Mouse (Mus musculus): ENCODE results near the gene Mfsd12.

DNA sequence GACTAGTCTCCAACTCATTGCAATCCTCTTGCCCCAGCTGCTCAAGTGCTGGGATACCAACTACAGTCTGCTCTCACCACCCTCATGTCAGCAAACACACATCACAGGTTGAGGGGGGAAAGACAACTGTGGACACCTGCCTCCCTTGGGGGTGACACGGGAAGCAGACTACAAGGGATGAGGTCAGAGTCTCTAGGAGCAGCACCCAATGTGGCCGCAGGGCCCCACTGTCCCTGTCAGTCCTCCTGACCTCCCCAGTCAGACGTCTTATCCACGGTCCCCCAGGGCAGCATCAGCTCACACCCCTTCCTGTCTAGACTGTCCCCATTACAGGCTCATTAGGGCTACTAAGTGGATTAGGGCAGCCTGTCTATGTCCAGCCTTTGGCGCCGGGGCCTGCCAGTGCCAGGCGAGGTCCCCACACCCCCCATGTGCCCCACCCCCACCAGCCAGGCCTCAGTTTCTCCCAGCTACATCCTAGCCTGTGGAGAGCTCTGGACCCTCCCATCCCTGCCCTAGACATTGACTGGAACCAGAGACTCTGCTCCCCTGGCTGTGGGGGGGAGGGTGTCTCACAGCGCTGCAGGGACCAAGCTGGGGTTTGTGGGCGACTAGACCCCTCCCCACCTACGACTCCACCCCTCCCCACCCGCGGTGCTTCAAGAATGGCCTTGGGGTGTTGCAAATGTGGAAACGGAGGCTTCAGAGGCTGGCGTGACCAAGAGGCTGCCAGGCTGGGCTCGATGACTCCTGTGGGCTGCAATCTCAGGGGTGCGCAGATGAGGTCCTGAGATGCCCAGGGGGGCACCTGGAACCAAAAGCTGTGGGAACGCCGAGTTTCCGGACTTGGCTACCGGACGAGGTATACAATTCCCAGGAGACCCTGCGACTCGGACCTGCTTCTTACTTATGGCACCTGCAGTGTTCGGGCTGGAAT, 49.5 kb downstream of the Mfsd12 start:
- TF ChIP-seq CTCF (IDR thresholded peaks at IDR 0.05; ENCODE audit: control insufficient read depth, insufficient read depth, insufficient read length), result no peak
- TF ChIP-seq MAX (IDR thresholded peaks at IDR 0.05), result no peak

All from C2C12 (cell line).